Mouse (Mus musculus): ENCODE measurements around the gene Mapre3. TPM values are rescaled to one million over a fixed set of nuclear protein-coding genes. Genes with fewer than 3 reads are reported as not detected.
A peak's percentile ranks its signal among the peaks of the same experiment; 100 is the strongest.

Mapre3 gene
- polyA plus RNA-seq, 1 experiment: 2.4 TPM

- TF ChIP-seq POLR2A (IDR thresholded peaks at IDR 0.05; ENCODE audit: borderline replicate concordance, control insufficient read depth, low read depth, low read length): no peak
- no peak for TF ChIP-seq CTCF (IDR thresholded peaks at IDR 0.05; ENCODE audit: control insufficient read depth, insufficient read depth, low read length)
- no peak overlapping the region for H3K4me3 ChIP-seq (replicated peaks; ENCODE audit: control insufficient read depth, low read depth, low read length)
- no peaks in the 10 kb centered on the region for H3K4me1 ChIP-seq (ENCODE audit: control insufficient read depth, insufficient read depth, low read length)
- no peak overlapping the region for H3K27ac ChIP-seq (ENCODE audit: control insufficient read depth, insufficient read depth, low read depth, low read length, poor library complexity)
- WGBS: 77% methylated on average over 3 of the region's 3 CpGs
Observed at GRCm38 (mm10) chr5:30833416-30833815, 19.0 kb downstream of the Mapre3 start.

DNA sequence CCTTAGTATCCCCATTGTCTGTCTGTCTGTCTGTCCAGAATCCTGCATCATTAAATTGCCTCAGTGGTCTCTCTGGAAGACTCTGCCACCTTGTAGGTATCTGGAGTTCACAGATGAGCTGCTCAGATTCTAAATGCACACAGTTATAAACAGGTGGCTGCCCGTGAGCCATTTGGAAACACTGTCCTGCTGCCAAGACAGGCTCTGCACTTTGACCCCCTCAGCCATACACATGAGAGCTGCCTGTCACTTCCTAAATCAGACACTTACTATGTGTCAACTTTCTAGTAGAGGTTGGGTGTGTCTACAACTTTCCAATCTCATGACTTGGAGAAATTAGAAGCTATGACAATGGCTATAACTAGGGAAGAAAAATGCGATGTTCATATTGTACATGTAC is 25.3 kb downstream of the Mapre3 start:
- H3K4me3 ChIP-seq (replicated peaks; ENCODE audit: control insufficient read depth, low read depth, low read length): no peak overlapping the region
- 76% methylated on average over 2 of the region's 2 CpGs for WGBS
- TF ChIP-seq CTCF (IDR thresholded peaks at IDR 0.05; ENCODE audit: control insufficient read depth, insufficient read depth, low read length) (no peak), POLR2A (IDR thresholded peaks at IDR 0.05; ENCODE audit: borderline replicate concordance, control insufficient read depth, low read depth, low read length) (no peak)
- H3K4me1 ChIP-seq (ENCODE audit: control insufficient read depth, insufficient read depth, low read length): no peaks in the 10 kb centered on the region; the same call in 1 of the 2 replicates
- H3K27ac ChIP-seq (ENCODE audit: control insufficient read depth, insufficient read depth, low read depth, low read length, poor library complexity): no peak overlapping the region

- no peak overlapping the region for H3K27ac ChIP-seq (ENCODE audit: control insufficient read depth, insufficient read depth, low read depth, low read length, poor library complexity)
- TF ChIP-seq CTCF (IDR thresholded peaks at IDR 0.05; ENCODE audit: control insufficient read depth, insufficient read depth, low read length) (no peak), POLR2A (IDR thresholded peaks at IDR 0.05; ENCODE audit: borderline replicate concordance, control insufficient read depth, low read depth, low read length) (no peak)
- H3K4me1 ChIP-seq (ENCODE audit: control insufficient read depth, insufficient read depth, low read length): no peaks in the 10 kb centered on the region; the same call in 1 of the 2 replicates
- H3K4me3 ChIP-seq (replicated peaks; ENCODE audit: control insufficient read depth, low read depth, low read length): no peak overlapping the region
- WGBS: 69% methylated on average over 3 of the region's 3 CpGs
Observed at GRCm38 (mm10) chr5:30841896-30842295, 27.5 kb downstream of the Mapre3 start.

- TF ChIP-seq POLR2A (IDR thresholded peaks at IDR 0.05; ENCODE audit: borderline replicate concordance, control insufficient read depth, low read depth, low read length) (no peak), CTCF (IDR thresholded peaks at IDR 0.05; ENCODE audit: control insufficient read depth, insufficient read depth, low read length) (no peak)
- WGBS: 60% methylated on average over 6 of the region's 6 CpGs
- Histone ChIP-seq H3K4me3 (replicated peaks; ENCODE audit: control insufficient read depth, low read depth, low read length) (no peak overlapping the region), H3K4me1 (ENCODE audit: control insufficient read depth, insufficient read depth, low read length) (peaks cover 3% of the 10 kb centered on the region; the same call in 1 of the 2 replicates), H3K27ac (ENCODE audit: control insufficient read depth, insufficient read depth, low read depth, low read length, poor library complexity) (no peak overlapping the region)
Observed at GRCm38 (mm10) chr5:30849891-30850555, 35.6 kb downstream of the Mapre3 start.

DNA sequence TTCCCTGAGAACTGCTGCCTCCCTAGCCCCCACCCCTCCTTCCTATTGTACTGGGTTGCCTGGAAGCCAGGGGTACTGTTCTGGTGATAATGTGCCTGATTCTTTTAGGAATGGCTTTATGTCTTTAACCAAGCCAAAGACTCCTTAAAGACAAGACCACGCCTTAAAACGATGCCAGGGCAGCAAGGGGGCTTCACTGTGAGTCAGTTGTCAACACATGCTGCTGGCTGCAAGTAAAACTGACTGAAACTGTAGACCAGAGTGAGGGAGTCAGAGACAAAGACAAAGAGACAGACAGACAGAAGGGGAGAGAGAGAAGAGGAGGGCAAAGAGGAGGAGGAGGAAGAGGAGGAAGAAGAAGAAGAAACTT is 36.1 kb downstream of the Mapre3 start:
- Histone ChIP-seq H3K27ac (ENCODE audit: control insufficient read depth, insufficient read depth, low read depth, low read length, poor library complexity) (no peak overlapping the region), H3K4me3 (replicated peaks; ENCODE audit: control insufficient read depth, low read depth, low read length) (no peak overlapping the region), H3K4me1 (ENCODE audit: control insufficient read depth, insufficient read depth, low read length) (peaks cover 3% of the 10 kb centered on the region; the same call in 1 of the 2 replicates)
- TF ChIP-seq CTCF (IDR thresholded peaks at IDR 0.05; ENCODE audit: control insufficient read depth, insufficient read depth, low read length): no peak
- no peak for TF ChIP-seq POLR2A (IDR thresholded peaks at IDR 0.05; ENCODE audit: borderline replicate concordance, control insufficient read depth, low read depth, low read length)
- WGBS: 70% methylated on average over 2 of the region's 2 CpGs

DNA sequence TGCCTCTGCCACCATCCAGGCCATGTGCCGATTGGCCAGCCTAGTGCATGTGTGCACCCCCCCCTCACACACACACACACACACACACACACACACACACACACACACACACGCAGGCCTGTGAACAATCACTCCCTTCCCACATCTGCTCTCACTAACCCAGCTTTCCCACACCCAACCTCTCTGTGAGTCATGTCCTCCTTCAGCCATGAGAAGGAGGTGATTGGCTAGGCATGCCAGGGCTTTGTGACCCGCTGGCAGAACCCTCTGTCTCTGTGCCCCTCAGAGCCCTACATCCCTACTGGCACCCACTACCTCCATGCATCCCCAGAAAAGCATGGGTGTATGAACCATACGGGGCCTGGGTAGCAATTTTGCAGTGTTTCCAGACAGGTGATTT is 39.1 kb downstream of the Mapre3 start:
- WGBS: 84% methylated on average over 4 of the region's 4 CpGs

GRCm38 (mm10) chr5:30855674-30856073 is 41.2 kb downstream of the Mapre3 start:
- 57% methylated on average over 3 of the region's 3 CpGs for WGBS
- no peak overlapping the region for H3K4me3 ChIP-seq (replicated peaks; ENCODE audit: control insufficient read depth, low read depth, low read length)
- H3K27ac ChIP-seq (ENCODE audit: control insufficient read depth, insufficient read depth, low read depth, low read length, poor library complexity): no peak overlapping the region
- no peaks in the 10 kb centered on the region for H3K4me1 ChIP-seq (ENCODE audit: control insufficient read depth, insufficient read depth, low read length)
- TF ChIP-seq POLR2A (IDR thresholded peaks at IDR 0.05; ENCODE audit: borderline replicate concordance, control insufficient read depth, low read depth, low read length) (no peak), CTCF (IDR thresholded peaks at IDR 0.05; ENCODE audit: control insufficient read depth, insufficient read depth, low read length) (0 out of 2 replicates have a peak, but pooled peaks have one; percentile 14)

More for the DNA sequence above, 39.1 kb downstream of the Mapre3 start:
- Histone ChIP-seq H3K4me1 (ENCODE audit: control insufficient read depth, insufficient read depth, low read length) (peaks cover 3% of the 10 kb centered on the region; the same call in 1 of the 2 replicates), H3K27ac (ENCODE audit: control insufficient read depth, insufficient read depth, low read depth, low read length, poor library complexity) (no peak overlapping the region), H3K4me3 (replicated peaks; ENCODE audit: control insufficient read depth, low read depth, low read length) (no peak overlapping the region)
- TF ChIP-seq POLR2A (IDR thresholded peaks at IDR 0.05; ENCODE audit: borderline replicate concordance, control insufficient read depth, low read depth, low read length) (no peak), CTCF (IDR thresholded peaks at IDR 0.05; ENCODE audit: control insufficient read depth, insufficient read depth, low read length) (no peak)

DNA sequence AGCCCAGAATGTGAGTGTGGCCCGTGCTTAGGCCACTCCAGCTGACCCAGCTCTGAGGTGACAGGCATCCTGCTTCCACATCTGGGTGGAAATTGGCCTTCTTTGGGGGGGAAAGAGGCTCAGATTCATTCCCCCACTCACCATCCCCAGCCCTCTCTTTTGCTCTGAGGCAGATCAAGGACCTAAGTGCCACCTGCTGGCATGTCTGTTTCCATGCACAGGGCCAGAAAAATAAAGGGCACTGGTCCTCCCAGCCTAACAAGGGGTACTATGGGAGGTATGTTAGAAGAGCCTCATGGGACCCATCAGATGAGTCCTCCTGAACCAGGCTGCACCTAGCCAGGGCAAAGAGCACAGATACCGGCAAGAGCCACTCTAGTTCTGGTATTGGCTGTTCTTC is 41.7 kb downstream of the Mapre3 start:
- 79% methylated on average over 2 of the region's 2 CpGs for WGBS
- no peaks in the 10 kb centered on the region for H3K4me1 ChIP-seq (ENCODE audit: control insufficient read depth, insufficient read depth, low read length)
- no peak overlapping the region for H3K27ac ChIP-seq (ENCODE audit: control insufficient read depth, insufficient read depth, low read depth, low read length, poor library complexity)
- no peak overlapping the region for H3K4me3 ChIP-seq (replicated peaks; ENCODE audit: control insufficient read depth, low read depth, low read length)
- no peak for TF ChIP-seq POLR2A (IDR thresholded peaks at IDR 0.05; ENCODE audit: borderline replicate concordance, control insufficient read depth, low read depth, low read length)
- no peak for TF ChIP-seq CTCF (IDR thresholded peaks at IDR 0.05; ENCODE audit: control insufficient read depth, insufficient read depth, low read length)
